Mouse (Mus musculus) bone marrow macrophage, adult 2 months (primary cell): Measurements from ENCODE around the gene Auh. TPM values are rescaled to one million over a fixed set of nuclear protein-coding genes. Genes with fewer than 3 reads are reported as not detected.
A peak's percentile ranks its signal among the peaks of the same experiment; 100 is the strongest.

Source experiments
- H3K27ac ChIP-seq: 2 replicates; pipeline ENCODE4 v1.5.1; 2012; ENCODE audit warnings: low read depth, low read length; ENCODE audit not compliant: insufficient read depth
- H3K4me1 ChIP-seq: 2 replicates; pipeline ENCODE4 v1.6.1; 2012; ENCODE audit warnings: low read length; ENCODE audit not compliant: control insufficient read depth, insufficient read depth
- H3K4me3 ChIP-seq: 2 replicates; pipeline ENCODE4 v1.5.1; 2012; ENCODE audit warnings: mild to moderate bottlenecking, low read length, moderate library complexity; ENCODE audit not compliant: insufficient read depth
- CTCF ChIP-seq: IDR thresholded peaks from 2 replicates; pipeline ENCODE4 v1.5.1; 2012; ENCODE audit warnings: low read depth, mild to moderate bottlenecking, low read length, moderate library complexity
- POLR2A ChIP-seq: IDR thresholded peaks from 2 replicates; pipeline ENCODE4 v1.6.1; 2012; ENCODE audit warnings: mild to moderate bottlenecking, low read depth, low read length, borderline replicate concordance
- polyA plus RNA-seq: library from polyadenylated mRNA; stranded (reverse); fragments of >200 nt; gene quantifications from 2 replicates; pipeline ENCODE4 v1.2.4, GENCODE M21; 2012; ENCODE audit not compliant: missing spikeins, insufficient read depth, insufficient read length

Gene Auh
- polyA plus RNA-seq, 1 experiment = 41.6 TPM

GRCm38 (mm10) chr13:52970876-52971275, 41.4 kb upstream of the Auh start:
- no peak for TF ChIP-seq CTCF
- TF ChIP-seq POLR2A = no peak
- peaks cover 9% of the 10 kb centered on the region for H3K4me1 ChIP-seq

GRCm38 (mm10) chr13:52962922-52963321, 33.4 kb upstream of the Auh start:
- peak overlapping the region; percentile 17; the same call in 1 of the 2 replicates for H3K27ac ChIP-seq

More at GRCm38 (mm10) chr13:52970876-52971275, 41.4 kb upstream of the Auh start:
- H3K4me3 ChIP-seq = no peak overlapping the region
- H3K27ac ChIP-seq = no peak overlapping the region

GRCm38 (mm10) chr13:52962361-52962760, 32.9 kb upstream of the Auh start:
- Histone ChIP-seq H3K27ac (peak overlapping the region; percentile 17; the same call in 1 of the 2 replicates), H3K4me1 (peaks cover 13% of the 10 kb centered on the region), H3K4me3 (no peak overlapping the region)
- TF ChIP-seq POLR2A (no peak), CTCF (no peak)

More at GRCm38 (mm10) chr13:52962922-52963321, 33.4 kb upstream of the Auh start:
- Histone ChIP-seq H3K4me3 (no peak overlapping the region), H3K4me1 (peaks cover 13% of the 10 kb centered on the region)
- TF ChIP-seq POLR2A = no peak
- no peak for TF ChIP-seq CTCF

- no peak overlapping the region for H3K27ac ChIP-seq
- H3K4me3 ChIP-seq = no peak overlapping the region
- no peak for TF ChIP-seq POLR2A
- TF ChIP-seq CTCF = no peak
- H3K4me1 ChIP-seq = no peaks in the 10 kb centered on the region
These were observed 24.5 kb upstream of the Auh start for GRCm38 (mm10) chr13:52953779-52954553.

GRCm38 (mm10) chr13:52949211-52949610, 19.7 kb upstream of the Auh start:
- Histone ChIP-seq H3K4me1 (peaks cover 1% of the 10 kb centered on the region), H3K27ac (no peak overlapping the region), H3K4me3 (no peak overlapping the region)
- TF ChIP-seq CTCF (no peak), POLR2A (no peak)

GRCm38 (mm10) chr13:52947545-52947944, 18.1 kb upstream of the Auh start:
- Histone ChIP-seq H3K4me3 (no peak overlapping the region), H3K4me1 (peaks cover 5% of the 10 kb centered on the region), H3K27ac (no peak overlapping the region)
- no peak for TF ChIP-seq CTCF

GRCm38 (mm10) chr13:52945769-52946168, 16.3 kb upstream of the Auh start:
- H3K4me3 ChIP-seq = no peak overlapping the region
- no peak overlapping the region for H3K27ac ChIP-seq
- peaks cover 5% of the 10 kb centered on the region for H3K4me1 ChIP-seq
- TF ChIP-seq CTCF (no peak), POLR2A (no peak)

- H3K27ac ChIP-seq = no peak overlapping the region
- peaks cover 5% of the 10 kb centered on the region for H3K4me1 ChIP-seq
- H3K4me3 ChIP-seq = no peak overlapping the region
- no peak for TF ChIP-seq POLR2A
- TF ChIP-seq CTCF = no peak
These were observed 14.6 kb upstream of the Auh start for GRCm38 (mm10) chr13:52944116-52944515.

- no peak overlapping the region for H3K4me3 ChIP-seq
- TF ChIP-seq POLR2A = no peak
- TF ChIP-seq CTCF = no peak
- H3K27ac ChIP-seq = no peak overlapping the region
- peaks cover 5% of the 10 kb centered on the region for H3K4me1 ChIP-seq
These were observed 13.5 kb upstream of the Auh start for GRCm38 (mm10) chr13:52942876-52943388.

- Histone ChIP-seq H3K4me1 (peaks cover 5% of the 10 kb centered on the region), H3K27ac (no peak overlapping the region), H3K4me3 (no peak overlapping the region)
- TF ChIP-seq POLR2A (no peak), CTCF (no peak)
These were observed 11.5 kb upstream of the Auh start for GRCm38 (mm10) chr13:52940956-52941355.
